Mouse (Mus musculus): ENCODE results near the gene Sgk1. TPM values are rescaled to one million over a fixed set of nuclear protein-coding genes. Genes with fewer than 3 reads are reported as not detected.

Gene Sgk1
- total and polyA plus RNA-seq, 3 experiments = 0.76 to 16.0 (median 4.3) TPM

DNA sequence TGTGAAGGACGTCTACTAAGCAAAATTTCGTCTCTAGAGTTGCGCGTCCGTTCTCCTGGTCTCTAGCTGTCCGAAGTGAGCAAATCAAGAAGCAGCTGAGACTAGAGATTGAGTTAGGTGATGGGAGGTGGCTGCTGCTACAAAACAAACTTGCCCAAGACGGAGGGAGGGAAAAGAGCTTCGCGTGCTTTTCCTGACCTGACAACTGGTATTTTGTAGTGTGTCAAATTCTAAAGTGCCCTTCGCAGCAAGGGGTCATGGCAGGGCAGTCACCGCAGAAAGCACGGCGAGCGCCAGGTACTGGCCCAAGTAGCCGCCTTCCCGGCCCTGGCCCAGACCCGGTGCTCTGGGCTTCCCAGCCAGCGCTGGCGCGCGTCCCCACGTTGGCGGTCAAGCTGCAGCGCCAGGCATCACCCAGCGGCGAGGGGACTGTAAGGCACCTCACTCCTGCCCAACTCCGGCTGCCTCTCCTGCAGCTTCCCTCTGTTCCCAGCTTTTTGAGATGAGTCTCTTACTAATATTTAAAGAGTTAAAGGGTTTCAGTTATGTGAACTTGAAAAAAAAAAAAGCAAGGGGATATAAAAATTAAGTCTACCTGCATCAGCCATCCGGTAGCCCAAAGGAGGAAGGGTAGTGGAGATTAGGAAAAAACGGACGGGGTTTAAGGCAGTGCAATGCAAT, 111.0 kb downstream of the Sgk1 start:
- Histone ChIP-seq H3K4me3 (replicated peaks in 1 of 3; ENCODE audit: low read depth in 2 of 3, low read length in 2 of 3, poor library complexity in 1 of 3) (no peak overlapping the region), H3K36me3 (replicated peaks in 1 of 2; ENCODE audit: control insufficient read depth in 1 of 2, insufficient read depth in 1 of 2, low read length in 1 of 2) (peaks cover 0 to 19% of the 10 kb centered on the region in 2 experiments), H3K4me2 (ENCODE audit: insufficient read depth, low read depth, poor library complexity, severe bottlenecking) (peak overlapping the region; percentile 67), H3K9ac (ENCODE audit: insufficient read depth, low read depth) (no peak overlapping the region), H3K79me2 (replicated peaks; ENCODE audit: control insufficient read depth, extremely low read depth, insufficient read depth, poor library complexity, severe bottlenecking) (no peaks in the 10 kb centered on the region), H3K27ac (ENCODE audit: insufficient read depth, low read depth) (no peak overlapping the region), H3K27me3 (replicated peaks) (peaks cover 9% of the 10 kb centered on the region), H3K9me3 (replicated peaks; ENCODE audit: low read length) (no peaks in the 10 kb centered on the region), H3K4me1 (ENCODE audit: control insufficient read depth in 1 of 2, insufficient read depth in 2 of 2) (peaks cover 0 to 11% of the 10 kb centered on the region in 2 experiments; a peak in 2 of 4 replicates)
- in situ Hi-C loops (cut with MboI; ENCODE audit: low pct_ligation_motif_present, low pct_unique_long_range_greater_than_20kb, low sequenced_read_pairs) = loop anchor here (25.0 kb wide), 1 partner anchor 381 kb away; no protein-coding TSS in a partner anchor
- dilution Hi-C loops (cut with MboI; ENCODE audit: extremely low pct_ligation_motif_present, extremely low pct_unique_long_range_greater_than_20kb, low sequenced_read_pairs) = no loop called here
- no peak for DNase-seq (ENCODE audit: extremely low read depth)
- TF ChIP-seq ZNF384 (IDR thresholded peaks at IDR 0.05; ENCODE audit: low read depth, low read length) (peak; percentile 66), SMC3 (IDR thresholded peaks at IDR 0.05; ENCODE audit: low read depth, low read length) (peak; percentile 27; the same call in 1 of the 2 replicates), HCFC1 (IDR thresholded peaks at IDR 0.05; ENCODE audit: low read depth, low read length) (no peak), ETS1 (conservative IDR thresholded peaks at IDR 0.05; ENCODE audit: low read depth, low read length) (no peak), E2F4 (IDR thresholded peaks at IDR 0.05; ENCODE audit: insufficient replicate concordance, low read depth, low read length) (no peak), RCOR1 (conservative IDR thresholded peaks at IDR 0.05; ENCODE audit: low read depth, low read length) (0 out of 2 replicates have a peak, but pooled peaks have one; percentile 29), MYC (IDR thresholded peaks at IDR 0.05; ENCODE audit: low read depth, low read length) (no peak), MAZ (IDR thresholded peaks at IDR 0.05; ENCODE audit: low read depth, low read length) (no peak), POLR2A (IDR thresholded peaks at IDR 0.05; ENCODE audit: low read depth, low read length) (no peak), ZC3H11A (IDR thresholded peaks at IDR 0.05; ENCODE audit: low read depth, low read length) (no peak), TCF12 (IDR thresholded peaks at IDR 0.05; ENCODE audit: low read depth, low read length) (no peak), CTCF (conservative IDR thresholded peaks at IDR 0.05 in 1 of 2, IDR thresholded peaks at IDR 0.05 in 1 of 2; ENCODE audit: low read depth in 2 of 2, low read length in 2 of 2) (peak in 1 of 2 experiments; percentile 56; a peak in 2 of 4 replicates), GABPA (IDR thresholded peaks at IDR 0.05; ENCODE audit: insufficient replicate concordance, low read depth, low read length) (no peak), ZKSCAN1 (IDR thresholded peaks at IDR 0.05; ENCODE audit: borderline replicate concordance, low read depth, low read length) (no peak), JUN (IDR thresholded peaks at IDR 0.05; ENCODE audit: insufficient read depth, low read depth, low read length) (no peak), CHD1 (IDR thresholded peaks at IDR 0.05; ENCODE audit: low read depth, low read length) (no peak), TBP (conservative IDR thresholded peaks at IDR 0.05; ENCODE audit: low read depth, low read length) (no peak), NELFE (IDR thresholded peaks at IDR 0.05; ENCODE audit: low read depth, low read length) (no peak), ELF1 (IDR thresholded peaks at IDR 0.05; ENCODE audit: low read depth, low read length) (0 out of 2 replicates have a peak, but pooled peaks have one; percentile 17), MAFK (IDR thresholded peaks at IDR 0.05; ENCODE audit: insufficient replicate concordance, low read length) (no peak), IRF4 (IDR thresholded peaks at IDR 0.05; ENCODE audit: low read depth, low read length) (no peak), PAX5 (IDR thresholded peaks at IDR 0.05; ENCODE audit: low read length) (no peak), KAT2A (IDR thresholded peaks at IDR 0.05; ENCODE audit: insufficient replicate concordance, low read length) (no peak), JUND (conservative IDR thresholded peaks at IDR 0.05; ENCODE audit: low read depth, low read length) (no peak), MAX (IDR thresholded peaks at IDR 0.05; ENCODE audit: low read length) (no peak), MXI1 (IDR thresholded peaks at IDR 0.05; ENCODE audit: low read depth, low read length) (peak; percentile 21; the same call in 1 of the 2 replicates), USF2 (conservative IDR thresholded peaks at IDR 0.05; ENCODE audit: low read depth, low read length) (no peak), ZMIZ1 (IDR thresholded peaks at IDR 0.05; ENCODE audit: low read depth, low read length) (no peak), NRF1 (IDR thresholded peaks at IDR 0.05; ENCODE audit: low read depth, low read length) (no peak), CHD2 (IDR thresholded peaks at IDR 0.05; ENCODE audit: low read length) (no peak), POLR2AphosphoS2 (IDR thresholded peaks at IDR 0.05; ENCODE audit: low read depth, low read length) (no peak), SIN3A (IDR thresholded peaks at IDR 0.05; ENCODE audit: low read length) (no peak), UBTF (IDR thresholded peaks at IDR 0.05; ENCODE audit: low read depth, low read length) (no peak), USF1 (IDR thresholded peaks at IDR 0.05; ENCODE audit: low read depth, low read length) (no peak), BHLHE40 (IDR thresholded peaks at IDR 0.05; ENCODE audit: low read depth, low read length) (no peak), EP300 (IDR thresholded peaks at IDR 0.05; ENCODE audit: low read length) (no peak), MEF2A (IDR thresholded peaks at IDR 0.05; ENCODE audit: borderline replicate concordance, low read depth, low read length) (no peak), RAD21 (IDR thresholded peaks at IDR 0.05; ENCODE audit: low read depth, low read length) (peak; percentile 49)

Measured in CH12.LX (cell line).